Mouse (Mus musculus): ENCODE measurements around the gene Faah. TPM values are rescaled to one million over a fixed set of nuclear protein-coding genes. Genes with fewer than 3 reads are reported as not detected.

Gene Faah
- total RNA-seq (2021): 10 to 100 TPM in 1 of 2 experiments, 1 to 10 TPM in 1; 9.8 to 13.8 TPM
- long read RNA-seq, experiment 1, transcript Faah-201 (15 exons, 3,827 nt): major isoform, 52 of 57 reads
- long read RNA-seq, experiment 1, partial matches to known transcripts: 1 of 57 reads
- long read RNA-seq, experiment 1, other reads (novel, unspliced or antisense): 4 of 57 reads
- long read RNA-seq, experiment 2, transcript Faah-201 (15 exons, 3,827 nt): major isoform, 8 of 10 reads
- long read RNA-seq, experiment 2, partial matches to known transcripts: 0 of 10 reads
- long read RNA-seq, experiment 2, other reads (novel, unspliced or antisense): 2 of 10 reads

DNA sequence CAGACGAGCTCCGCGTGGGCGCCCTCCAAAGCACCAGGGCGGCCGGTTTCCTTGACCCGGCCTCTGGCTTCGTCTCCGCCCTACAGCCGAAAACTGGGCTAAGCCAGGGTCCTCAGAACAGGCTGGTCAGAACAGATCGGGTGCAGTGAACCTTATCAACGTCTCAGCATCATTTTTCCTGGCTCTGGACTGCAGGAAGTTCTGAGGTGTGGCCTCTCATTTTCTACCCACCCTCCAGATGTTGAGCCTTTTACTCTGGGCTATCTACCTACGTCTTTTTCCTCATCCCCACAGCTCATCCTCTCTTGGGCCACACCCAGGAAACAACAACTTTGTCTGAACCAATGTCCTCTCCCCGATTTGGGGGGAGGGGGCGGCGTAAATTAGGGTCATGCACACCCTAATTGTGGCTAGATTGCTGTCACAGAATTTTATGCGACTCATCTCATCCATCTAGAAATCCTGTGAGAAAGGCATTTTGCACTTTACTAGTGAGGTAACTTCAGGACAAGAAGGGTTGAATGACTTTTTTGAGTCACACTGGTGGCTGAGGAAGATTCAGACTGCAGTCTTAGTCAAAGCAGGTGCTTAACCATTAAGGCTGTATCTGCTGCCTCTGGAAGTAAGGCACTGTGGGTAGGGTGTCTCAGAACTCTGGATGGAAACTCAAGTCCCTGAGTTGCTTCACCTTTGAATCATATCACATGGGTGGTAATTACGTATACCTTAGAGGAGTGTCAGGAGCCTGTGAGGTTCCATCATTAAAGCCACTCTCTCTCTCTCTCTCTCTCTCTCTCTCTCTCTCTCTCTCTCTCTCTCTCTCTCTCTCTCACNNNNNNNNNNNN is at the start of gene Faah:
Gene Faah, minus strand, starts transcription at position 25 of the 845 bp plus-strand sequence.
- DNase-seq: no peak

DNA sequence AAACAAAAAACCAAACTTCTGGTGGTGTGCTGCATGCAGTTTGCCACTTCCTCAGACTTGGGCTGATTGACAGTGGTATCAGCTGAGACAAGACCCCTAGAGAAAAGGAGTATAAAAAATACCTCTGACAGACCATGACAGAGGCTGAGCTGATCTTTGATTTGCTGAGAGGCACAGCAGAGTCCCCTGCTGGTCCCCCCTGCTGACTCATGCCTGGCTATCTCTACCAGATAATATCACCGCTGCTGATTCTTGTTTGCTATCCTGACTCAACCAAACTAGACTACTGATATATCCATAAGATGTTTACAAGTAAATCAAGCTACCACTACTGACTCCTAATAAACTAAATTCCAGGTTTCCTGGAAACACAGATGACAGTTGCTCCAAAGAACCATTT is 46.1 kb upstream of the Faah start:
- no peak for DNase-seq

DNA sequence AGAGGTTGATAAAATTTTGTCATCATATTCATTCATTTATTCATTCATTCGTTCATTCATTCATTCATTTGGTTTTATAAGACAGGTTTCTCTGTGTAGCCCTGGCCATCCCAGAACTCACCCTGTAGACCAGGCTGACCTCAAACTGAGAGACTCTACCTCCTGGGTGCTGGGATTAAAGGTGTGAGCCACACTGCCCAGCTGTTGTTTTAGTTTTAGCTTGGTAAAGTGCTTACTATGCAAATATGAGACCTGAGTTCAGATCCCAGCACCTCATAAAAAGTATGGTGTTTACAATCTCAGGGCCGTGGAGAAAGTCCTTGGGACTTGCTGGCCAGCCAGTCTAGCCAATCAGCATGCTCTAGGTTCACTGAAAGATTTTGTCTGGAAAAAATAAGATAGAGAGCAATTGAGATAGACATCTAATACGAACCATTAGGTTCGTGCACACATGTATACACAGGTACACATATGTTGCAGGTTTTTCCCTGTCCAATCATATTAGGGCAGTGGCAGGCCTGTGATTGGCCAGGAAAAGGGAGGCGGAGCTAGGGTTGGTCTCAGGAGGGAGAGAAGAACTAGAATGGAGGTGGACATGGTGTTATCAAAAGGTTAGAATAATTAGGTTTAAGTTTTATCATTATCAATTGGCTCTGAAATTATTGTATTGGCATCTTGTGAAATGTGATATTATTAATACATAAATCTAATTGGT is 41.4 kb upstream of the Faah start:
- no peak for DNase-seq

DNA sequence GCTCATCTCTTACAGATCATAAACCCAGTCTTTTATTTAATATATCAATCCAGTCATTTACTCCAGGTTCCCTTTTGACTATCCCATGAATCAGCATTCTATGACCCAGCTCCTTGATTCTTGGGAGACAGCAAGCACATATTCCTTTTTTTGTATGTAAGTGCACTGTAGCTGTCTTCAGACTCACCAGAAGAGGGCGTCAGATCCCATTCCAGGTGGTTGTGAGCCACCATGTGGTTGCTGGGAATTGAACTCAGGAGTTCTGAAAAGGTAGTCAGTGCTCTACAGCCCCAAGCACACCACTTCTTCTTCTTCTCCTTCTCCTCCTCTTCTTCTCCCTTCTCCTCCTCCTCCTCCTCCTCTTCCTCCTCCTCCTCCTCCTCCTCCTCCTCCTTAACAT is 39.8 kb upstream of the Faah start:
- DNase-seq: no peak

DNA sequence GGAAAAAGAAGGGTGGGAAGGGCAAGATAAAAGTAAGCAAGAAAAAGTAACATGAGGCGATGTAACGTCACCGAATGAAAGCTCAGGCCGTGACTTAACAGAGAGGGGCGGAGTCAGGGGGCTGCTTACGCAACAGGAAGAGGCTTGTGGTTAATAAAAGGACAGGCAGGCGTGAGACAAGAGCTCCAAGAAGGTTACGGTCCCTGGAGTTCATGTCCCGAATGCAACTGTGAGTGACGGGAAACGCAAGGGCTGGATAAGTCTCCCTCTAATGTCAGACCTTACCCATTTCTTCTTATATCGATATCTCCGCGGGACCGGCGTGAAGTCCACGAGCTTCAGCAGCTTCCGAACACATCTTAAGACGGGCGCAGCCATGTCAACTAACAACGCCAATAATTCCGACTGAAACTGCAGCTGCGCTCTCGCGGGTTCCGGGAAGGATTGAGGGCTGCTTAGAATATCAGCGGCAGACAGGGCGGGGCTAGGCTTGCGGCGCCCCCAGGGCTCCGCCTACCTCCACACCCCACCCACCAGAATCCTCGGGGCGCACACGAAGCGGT is 35.8 kb upstream of the Faah start, which contains the start of gene Nsun4:
Gene Nsun4, minus strand, starts transcription at position 478 of the 563 bp plus-strand sequence.
- DNase-seq: peak; percentile 93

DNA sequence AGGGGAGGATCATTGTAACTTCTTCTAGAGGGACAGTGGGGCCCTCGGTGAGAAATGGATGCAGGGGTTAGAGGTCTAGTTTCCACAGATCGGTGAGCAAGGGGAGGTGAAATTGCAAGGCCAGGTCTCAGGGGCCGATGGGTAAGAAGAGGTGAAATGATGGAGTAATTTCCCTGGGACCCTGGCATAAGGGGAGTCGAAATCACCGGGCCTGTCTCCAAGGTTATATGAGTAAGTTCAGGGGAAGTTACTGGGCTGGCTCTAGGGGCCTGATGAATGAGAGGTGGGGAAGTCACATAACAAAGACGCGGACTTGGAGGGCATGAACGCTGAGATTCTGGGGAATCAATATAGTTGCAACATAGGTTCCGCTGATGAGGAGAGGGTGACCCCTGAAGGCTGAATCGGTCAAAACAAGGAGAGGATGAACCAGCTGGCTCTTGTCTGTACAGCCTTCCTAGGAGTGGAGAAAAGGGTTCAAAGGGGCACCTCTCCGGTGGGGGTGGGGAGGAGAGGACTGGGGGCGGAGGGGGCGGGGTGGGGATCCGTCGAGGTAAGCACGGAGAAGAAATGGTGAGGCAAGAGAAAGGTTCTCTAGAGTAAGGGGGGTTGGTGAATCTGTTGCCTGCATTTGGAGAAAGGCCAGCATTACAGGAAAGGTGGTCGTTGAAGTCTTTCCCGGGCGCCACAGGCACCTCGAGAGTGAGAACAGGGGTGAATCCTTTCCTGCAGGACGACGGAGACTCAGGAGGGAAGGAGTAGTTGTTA is 35.0 kb upstream of the Faah start:
- peak; percentile 59 for DNase-seq

DNA sequence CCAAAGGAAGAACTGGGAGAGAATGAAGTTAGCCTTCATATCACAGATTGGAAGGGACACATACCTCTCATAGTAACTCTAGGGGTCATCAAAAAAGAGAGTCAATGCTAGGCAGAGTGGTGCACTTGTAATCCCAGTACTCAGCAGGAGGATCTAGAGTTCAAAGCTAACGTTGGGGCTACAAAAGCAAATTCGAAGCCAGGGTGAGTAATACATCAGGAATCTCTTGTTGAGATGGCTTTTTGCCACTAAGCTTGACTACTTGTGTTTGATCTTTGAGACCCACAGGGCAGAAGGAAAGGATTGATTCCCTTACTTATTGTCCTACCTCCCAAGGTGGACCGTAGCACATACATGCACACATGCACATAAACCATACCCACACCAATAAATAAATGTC is 31.5 kb upstream of the Faah start:
- DNase-seq: no peak

DNA sequence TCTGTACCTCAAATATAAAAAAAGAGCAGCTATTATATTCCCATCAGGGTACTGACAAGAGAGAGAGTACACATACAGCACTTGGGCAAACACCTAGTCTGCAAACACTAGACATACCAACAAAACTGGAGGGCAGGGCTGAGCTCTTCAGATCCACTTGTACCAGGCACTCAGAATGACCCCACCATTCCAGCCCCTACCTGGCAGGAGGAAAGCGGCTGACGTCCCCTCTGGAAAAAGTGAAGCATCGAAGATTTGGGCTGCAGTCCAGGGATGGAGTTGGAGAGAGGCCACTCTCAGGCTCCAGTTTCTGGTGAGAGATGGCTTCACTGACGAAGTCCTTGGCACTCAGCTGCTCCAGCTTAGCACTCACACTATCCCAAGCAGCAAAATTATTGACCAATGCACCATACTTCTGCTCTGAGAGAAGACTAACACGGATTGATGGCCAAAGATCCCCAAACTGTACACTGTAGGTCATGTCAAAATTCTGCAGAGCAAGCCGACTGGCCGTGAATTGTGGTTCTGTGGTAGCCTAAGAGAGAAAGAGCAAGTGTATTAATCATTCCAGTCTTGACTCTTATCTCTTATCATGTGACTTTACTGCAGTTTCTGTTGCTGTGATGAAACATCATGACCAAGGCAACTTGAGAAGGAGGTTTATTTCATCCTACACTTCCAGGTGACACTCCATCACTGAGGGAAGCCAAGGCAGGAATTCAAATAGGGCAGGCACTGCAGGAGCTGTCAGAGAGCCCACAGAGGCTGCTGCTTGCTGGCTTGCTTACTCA is 30.6 kb upstream of the Faah start:
- DNase-seq: peak; percentile 38

DNA sequence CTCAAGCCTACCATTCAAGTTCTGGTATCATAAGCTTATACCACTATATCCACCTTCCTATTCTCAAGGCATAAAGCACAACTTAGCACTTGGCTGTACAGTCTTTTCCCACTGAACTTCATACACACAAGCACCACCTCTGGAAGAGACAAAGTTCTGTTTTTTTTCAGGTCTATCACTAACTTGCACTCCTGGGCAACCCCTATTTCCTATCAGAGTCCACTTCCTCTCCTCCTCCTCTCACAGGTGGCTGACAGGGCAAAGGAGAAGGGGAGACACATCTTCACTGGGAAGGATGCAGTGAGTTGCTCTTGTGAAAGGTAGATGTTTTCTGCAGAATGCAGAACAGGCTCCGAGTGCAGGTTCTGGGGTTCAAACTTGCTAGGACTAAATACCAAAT is 30.0 kb upstream of the Faah start:
- no peak for DNase-seq

DNA sequence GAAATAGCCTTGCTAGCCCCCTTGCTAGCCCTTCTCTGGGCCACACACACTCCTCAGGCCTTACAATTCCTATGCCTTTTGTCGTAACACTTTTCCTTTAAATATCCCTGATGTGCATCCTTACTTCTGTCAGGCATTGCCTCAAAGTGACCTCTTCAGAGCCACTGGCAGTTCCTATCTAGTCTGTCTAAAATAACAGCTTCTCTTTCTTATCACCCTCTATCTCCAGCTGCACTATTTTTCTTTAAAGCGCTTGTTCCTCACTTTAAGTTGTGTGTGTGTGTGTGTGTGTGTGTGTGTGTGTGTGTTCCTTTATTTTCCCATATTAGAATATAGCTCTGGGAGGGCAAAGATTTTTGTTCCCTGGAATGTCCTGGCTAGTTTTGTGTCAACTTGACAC is 28.9 kb upstream of the Faah start:
- no peak for DNase-seq

DNA sequence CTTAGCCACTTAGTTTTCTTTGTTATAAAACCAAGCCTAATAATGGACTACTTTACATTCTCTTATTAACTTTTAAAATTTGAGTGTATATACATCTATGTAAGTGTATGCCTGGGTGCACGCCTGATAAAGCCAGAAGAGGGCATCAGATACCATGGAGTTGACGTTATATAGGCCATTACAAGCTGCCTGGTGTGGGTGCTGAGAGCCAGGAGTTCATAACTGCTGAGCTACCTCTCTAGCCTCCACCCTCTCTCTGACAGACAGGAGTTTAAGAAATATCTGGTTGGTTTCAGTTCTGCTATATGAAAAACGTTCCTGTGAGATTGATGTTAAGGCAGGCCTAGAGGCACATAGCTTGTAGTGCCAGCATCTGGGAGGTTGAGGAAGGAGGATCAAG is 24.5 kb upstream of the Faah start:
- DNase-seq: no peak

DNA sequence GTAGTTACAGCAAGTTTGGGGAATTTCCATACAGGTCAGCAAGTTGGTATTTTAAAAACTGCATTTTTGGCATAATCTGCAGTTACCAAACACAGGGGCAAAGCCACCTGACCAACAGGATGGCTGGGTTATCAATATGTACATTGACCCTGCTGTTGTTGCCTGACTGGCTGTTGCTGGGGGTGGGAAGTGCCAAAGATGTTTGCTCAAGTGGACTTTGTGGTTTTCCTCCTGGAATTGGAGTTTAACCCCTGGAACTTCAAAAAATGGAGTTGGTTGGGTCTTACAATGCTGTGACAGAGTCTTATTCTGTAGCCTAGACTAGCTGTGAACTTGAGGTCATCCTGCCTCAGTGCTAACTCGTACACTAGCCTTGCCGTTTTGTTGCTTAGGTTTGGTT is 22.7 kb upstream of the Faah start:
- no peak for DNase-seq

DNA sequence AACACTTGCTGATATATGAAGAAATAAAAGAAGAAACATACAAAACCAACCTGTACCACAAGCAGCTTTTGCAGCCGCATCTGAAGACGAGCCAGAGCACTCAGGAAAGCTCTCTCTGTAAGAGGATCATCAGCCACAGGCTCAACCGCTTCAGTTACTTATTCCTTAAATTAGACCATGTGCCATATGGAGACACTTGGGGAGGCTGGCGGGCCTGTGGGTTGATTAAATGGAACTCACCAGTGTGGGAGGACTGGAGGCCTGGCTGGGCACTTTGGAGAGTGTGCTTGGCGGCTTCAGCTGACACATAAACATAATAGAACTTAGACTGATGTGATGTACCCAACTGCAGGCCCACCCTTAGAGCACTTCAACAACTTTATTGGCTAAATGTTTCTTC is 15.6 kb upstream of the Faah start:
- no peak for DNase-seq

DNA sequence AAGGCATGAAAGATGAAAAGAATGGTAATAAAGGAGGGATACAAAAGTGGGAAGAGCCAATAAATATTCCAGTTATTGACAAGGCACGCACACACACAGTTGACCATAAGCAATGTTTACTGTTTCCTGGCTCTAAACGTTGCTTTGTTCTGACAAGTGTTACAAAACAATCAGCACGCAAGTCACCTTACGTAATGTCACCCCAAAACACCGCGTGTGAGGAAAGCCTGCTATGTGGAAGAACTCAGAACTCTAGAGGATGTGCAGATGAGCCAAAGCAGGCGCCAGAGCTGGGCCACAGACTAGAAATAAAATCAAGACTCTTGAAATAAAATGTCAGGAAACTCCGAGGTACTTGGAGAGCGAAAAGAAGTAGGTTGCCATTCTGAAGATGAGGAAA is 15.2 kb upstream of the Faah start:
- no peak for DNase-seq

DNA sequence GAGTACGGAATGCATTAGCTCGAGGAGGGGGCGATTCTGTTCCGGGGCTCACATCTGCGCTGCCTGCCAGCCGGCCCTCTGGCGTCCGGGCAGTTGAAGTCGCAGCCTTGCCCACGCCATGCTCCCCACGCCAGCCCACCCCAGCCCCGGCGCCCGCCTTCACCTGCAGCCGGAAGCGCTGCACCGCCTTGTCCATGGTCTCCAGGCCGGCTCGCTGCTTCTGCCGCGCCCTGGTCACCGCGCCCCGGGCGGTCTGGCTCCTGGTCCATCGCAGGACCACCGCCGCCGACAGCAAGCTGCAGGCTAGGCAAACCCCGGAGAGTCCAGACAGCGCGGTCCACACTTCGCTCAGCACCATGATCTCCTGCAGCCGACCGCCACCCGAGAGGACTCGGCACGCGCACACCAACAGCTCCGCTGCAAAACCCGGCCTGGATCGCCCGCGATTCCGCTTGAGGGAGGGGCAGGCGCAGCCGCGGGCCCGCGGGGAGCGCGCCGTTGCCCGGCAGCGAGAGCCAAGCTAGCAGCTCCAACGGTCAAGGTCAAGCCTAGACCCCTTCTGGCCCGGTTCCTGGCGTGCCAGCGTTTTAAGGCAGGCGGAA is 325 bp downstream of the Faah start:
- DNase-seq: peak; percentile 87

DNA sequence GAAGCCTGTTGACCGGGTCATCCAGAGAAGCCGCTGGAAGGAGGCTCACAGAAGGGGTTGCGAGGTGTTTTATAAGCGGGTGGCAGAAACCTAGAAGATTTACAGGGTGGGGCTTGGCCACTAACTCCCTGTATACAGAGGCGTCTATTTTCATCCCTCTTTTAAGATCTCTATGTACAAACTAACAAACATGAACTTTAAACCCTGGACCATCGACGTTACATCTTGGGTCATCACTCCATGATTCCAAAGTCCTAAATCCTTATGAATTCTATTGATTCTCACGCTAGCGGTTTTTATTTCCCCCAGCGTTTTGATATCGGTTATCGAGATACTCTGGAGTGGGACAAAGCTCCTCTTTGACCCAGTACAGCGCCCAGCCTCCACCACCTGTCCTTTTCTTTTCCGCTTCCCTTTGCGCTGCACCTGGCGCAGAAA is 845 bp downstream of the Faah start:
- no peak for DNase-seq

DNA sequence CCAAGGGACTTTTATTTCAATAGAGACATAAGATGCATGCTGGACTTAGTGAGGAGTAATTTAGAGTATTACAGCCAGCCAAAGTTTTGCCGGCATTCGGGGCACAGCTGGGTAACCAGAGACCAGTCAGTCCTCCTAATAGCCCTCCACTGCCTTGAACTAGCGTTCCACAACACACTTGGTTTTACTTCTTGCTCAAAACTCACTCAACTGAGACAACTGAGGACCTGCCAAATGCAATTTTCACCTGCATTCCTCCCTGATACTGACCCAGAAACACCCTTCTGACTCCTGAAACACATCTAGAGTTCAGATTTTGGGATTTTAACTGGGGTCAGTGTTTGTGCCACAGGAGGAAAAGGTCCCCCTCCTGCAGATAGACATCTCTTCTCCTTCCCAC is 1.3 kb downstream of the Faah start:
- DNase-seq: no peak

DNA sequence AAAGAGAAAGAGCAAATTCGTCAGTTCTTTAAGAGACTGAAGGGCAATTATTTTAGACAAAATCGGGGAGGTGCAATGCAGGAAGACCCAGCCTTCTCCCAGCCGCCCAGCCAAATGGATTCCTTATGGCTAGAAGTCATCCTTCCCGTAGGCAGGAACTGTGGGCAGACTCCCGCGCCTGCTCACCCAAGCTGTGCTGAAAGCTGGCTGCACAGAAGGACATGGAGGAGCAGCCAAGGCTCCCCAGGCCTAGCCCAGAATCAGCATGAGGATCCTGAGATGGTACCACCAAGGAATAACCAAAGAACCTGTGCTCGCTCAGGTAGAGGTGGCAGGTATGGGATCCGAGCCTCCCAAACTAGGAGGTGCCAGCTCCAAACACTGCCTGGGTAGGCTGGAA is 1.7 kb downstream of the Faah start:
- no peak for DNase-seq

DNA sequence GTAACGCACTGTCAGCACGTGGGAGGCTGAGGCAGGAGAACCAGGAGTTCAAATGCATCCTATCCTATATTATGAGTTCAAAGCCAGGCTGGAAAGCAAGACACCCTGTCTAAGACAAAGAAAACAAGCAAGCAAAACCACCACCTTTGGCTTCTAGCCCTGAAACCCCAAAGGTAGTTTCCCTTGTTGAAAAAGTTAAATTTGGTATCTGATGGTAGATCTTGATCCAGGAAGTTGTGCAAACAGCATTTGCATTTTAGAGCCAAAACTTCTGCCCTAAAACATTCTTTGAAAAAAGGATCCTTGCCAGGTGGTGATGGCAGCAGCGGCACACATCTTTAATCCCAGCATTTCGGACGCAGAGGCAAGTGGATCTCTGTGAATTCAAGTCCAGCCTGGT is 2.2 kb downstream of the Faah start:
- DNase-seq: no peak

DNA sequence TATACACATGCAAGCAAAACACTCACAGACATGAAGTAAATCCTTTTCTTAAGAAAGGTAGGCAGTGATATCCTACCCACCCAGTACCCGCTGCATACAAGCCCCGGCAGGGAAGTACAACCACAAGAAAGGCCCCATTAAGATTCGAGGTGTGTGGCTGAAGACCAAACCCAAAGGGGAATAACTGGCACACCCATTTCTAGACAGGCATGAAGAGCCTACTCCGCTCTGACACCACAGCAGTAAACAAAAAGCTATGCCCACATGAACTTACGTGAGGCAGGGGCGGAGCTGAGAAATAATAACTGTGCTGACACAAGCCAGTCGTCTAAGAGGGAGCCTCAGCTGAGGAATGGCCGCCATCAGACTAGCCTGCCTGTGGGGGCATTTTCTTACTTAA is 7.5 kb downstream of the Faah start:
- DNase-seq: no peak

DNA sequence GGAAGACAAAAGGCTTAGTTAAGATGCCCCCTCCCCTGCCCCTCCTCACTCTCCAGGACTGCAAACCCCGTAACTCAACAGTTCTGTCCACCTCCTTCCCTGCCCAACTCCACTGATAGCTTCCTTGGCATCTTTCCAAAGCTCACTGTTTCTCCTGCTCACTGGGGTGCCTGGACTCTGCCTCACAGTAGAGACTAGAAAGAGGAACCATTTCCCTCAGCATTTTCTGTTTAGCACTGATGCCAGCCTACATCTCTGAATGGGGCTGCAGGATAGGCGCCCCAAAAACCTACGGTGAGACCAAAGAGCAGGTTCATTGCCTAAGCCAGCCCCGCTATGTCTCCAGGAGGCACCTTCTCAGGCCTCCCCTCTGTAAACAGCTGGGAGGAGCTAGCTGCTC is 16.5 kb downstream of the Faah start:
- no peak for DNase-seq

All from adrenal gland, postnatal 10 days (tissue).